Mouse (Mus musculus) heart, adult 2 months (tissue): ENCODE data around the gene Pdzd8. TPM values are rescaled to one million over a fixed set of nuclear protein-coding genes. Genes with fewer than 3 reads are reported as not detected.

Source experiments
- DNase-seq, 2 experiments: peaks; one replicate each; pipeline ENCODE4 v3.0.0; 2021
- H3K27ac ChIP-seq: fragments of 200-600 bp; 2 replicates; pipeline ENCODE4 v1.8.1; 2022
- H3K27me3 ChIP-seq: fragments of 200-500 bp; 2 replicates; pipeline ENCODE4 v1.6.1; 2012; ENCODE audit warnings: mild to moderate bottlenecking, low read length, inconsistent platforms, mixed read lengths; ENCODE audit not compliant: control insufficient read depth, insufficient read depth
- H3K36me3 ChIP-seq: fragments of 200-500 bp; 2 replicates; pipeline ENCODE4 v1.6.1; 2012; ENCODE audit warnings: low read length, inconsistent platforms; ENCODE audit not compliant: control insufficient read depth, insufficient read depth
- H3K4me1 ChIP-seq: fragments of 200-500 bp; 2 replicates; pipeline ENCODE4 v1.6.1; 2011; ENCODE audit warnings: low read length; ENCODE audit not compliant: control insufficient read depth, insufficient read depth
- H3K4me3 ChIP-seq: fragments of 200-600 bp; 2 replicates; pipeline ENCODE4 v1.8.1; 2022
- H3K79me2 ChIP-seq: fragments of 200-500 bp; replicated peaks from 2 replicates; pipeline ENCODE4 v1.6.1; 2012; ENCODE audit warnings: mild to moderate bottlenecking, inconsistent platforms, low read length, moderate library complexity, mixed read lengths; ENCODE audit not compliant: control insufficient read depth, insufficient read depth
- H3K9ac ChIP-seq: fragments of 200-500 bp; 2 replicates; pipeline ENCODE4 v1.6.1; 2012; ENCODE audit warnings: low read depth, mild to moderate bottlenecking, control low read depth, inconsistent platforms, low read length, mixed read lengths
- CTCF ChIP-seq: fragments of 200-600 bp; IDR thresholded peaks from 2 replicates; pipeline ENCODE4 v1.8.1; 2022; ENCODE audit warnings: antibody characterized with exemption, mild to moderate bottlenecking, moderate library complexity
- EP300 ChIP-seq: fragments of 200-500 bp; IDR thresholded peaks from 2 replicates; pipeline ENCODE4 v1.6.1; 2011; ENCODE audit warnings: low read depth, low read length, control low read depth; ENCODE audit not compliant: insufficient read depth
- POLR2A ChIP-seq: fragments of 200-500 bp; IDR thresholded peaks from 2 replicates; pipeline ENCODE4 v1.6.1; 2011; ENCODE audit warnings: mild to moderate bottlenecking, low read depth, low read length, control low read depth; ENCODE audit not compliant: insufficient read depth
- WGBS: fragments of 180-500 bp; shearing (Covaris S2); methylation state at CpG from one replicate; pipeline ENCODE4 v1.1.7; 2018; 5-methylcytosine and 5-hydroxymethylcytosine counted together
- intact Hi-C: fragments of 180-260 bp; cut with DNase I; formaldehyde crosslinking; loops from one replicate; pipeline ENCODE4 v1.15.1; 2025
- polyA plus RNA-seq: library from polyadenylated mRNA; depleted of rRNA; stranded (reverse); fragments of >200 nt; gene quantifications from 2 replicates; pipeline ENCODE4 v1.2.3, GENCODE M21; 2012
- total RNA-seq, 2 experiments: library from RNA; stranded (reverse); gene quantifications; 2 replicates each; pipeline ENCODE4 v1.2.3; 2021

Gene Pdzd8
- total and polyA plus RNA-seq, 3 experiments: 3.6 to 26.3 (median 23.1) TPM

GRCm38 (mm10) chr19:59350273-59350903 is 4.8 kb upstream of the Pdzd8 start:
- TF ChIP-seq EP300 (no peak), CTCF (no peak), POLR2A (no peak)
- Histone ChIP-seq H3K36me3 (no peaks in the 10 kb centered on the region), H3K27ac (no peak overlapping the region), H3K79me2 (no peaks in the 10 kb centered on the region), H3K9ac (no peak overlapping the region), H3K4me1 (no peaks in the 10 kb centered on the region), H3K4me3 (no peak overlapping the region), H3K27me3 (no peaks in the 10 kb centered on the region)
- DNase-seq: no peak
- intact Hi-C loops: no loop called here
- 81% methylated on average over 7 of the region's 7 CpGs for WGBS

GRCm38 (mm10) chr19:59349329-59349960 is 3.9 kb upstream of the Pdzd8 start:
- Histone ChIP-seq H3K4me1 (no peaks in the 10 kb centered on the region), H3K9ac (no peak overlapping the region), H3K4me3 (no peak overlapping the region), H3K27me3 (no peaks in the 10 kb centered on the region), H3K36me3 (no peaks in the 10 kb centered on the region), H3K79me2 (peaks cover 3% of the 10 kb centered on the region), H3K27ac (no peak overlapping the region)
- no peak for DNase-seq
- 91% methylated on average over 6 of the region's 6 CpGs for WGBS
- intact Hi-C loops: loop anchor here (10.0 kb wide), 1 partner anchor 405 kb away; the partner anchor contains the start of genes Eno4 and Hspa12a
- no peak for TF ChIP-seq EP300
- TF ChIP-seq CTCF: no peak
- no peak for TF ChIP-seq POLR2A

GRCm38 (mm10) chr19:59346325-59346724 is 745 bp upstream of the Pdzd8 start:
- peaks cover 5% of the 10 kb centered on the region for H3K79me2 ChIP-seq

GRCm38 (mm10) chr19:59345081-59345657 is 411 bp downstream of the Pdzd8 start:
- Histone ChIP-seq H3K27me3 (no peaks in the 10 kb centered on the region), H3K27ac (peak overlapping the region; percentile 92), H3K36me3 (peaks cover 10% of the 10 kb centered on the region), H3K4me1 (peaks cover 3% of the 10 kb centered on the region), H3K9ac (peak overlapping the region; percentile 94), H3K79me2 (peaks cover 5% of the 10 kb centered on the region), H3K4me3 (peak overlapping the region; percentile 92)
- TF ChIP-seq EP300 (no peak), CTCF (peak; percentile 41), POLR2A (no peak)
- WGBS: under 1% methylated on average over 68 of the region's 70 CpGs
- intact Hi-C loops: loop anchor here (10.0 kb wide), 1 partner anchor 400 kb away; the partner anchor contains the start of genes Eno4 and Hspa12a
- peak; percentile 74 to 76 for DNase-seq

More at GRCm38 (mm10) chr19:59346325-59346724, 745 bp upstream of the Pdzd8 start:
- no peak for DNase-seq
- no peaks in the 10 kb centered on the region for H3K27me3 ChIP-seq
- no peak for TF ChIP-seq POLR2A
- TF ChIP-seq CTCF: no peak
- TF ChIP-seq EP300: no peak
- intact Hi-C loops: loop anchor here (2.0 to 10.0 kb wide), 2 partner anchors 402 to 880 kb away; partner anchors contain the start of genes Eno4, Fam204a and Hspa12a
- 5% methylated on average over 11 of the region's 11 CpGs for WGBS
- H3K36me3 ChIP-seq: peaks cover 7% of the 10 kb centered on the region
- peak overlapping the region; percentile 75 for H3K9ac ChIP-seq
- peaks cover 3% of the 10 kb centered on the region for H3K4me1 ChIP-seq
- H3K27ac ChIP-seq: peak overlapping the region; percentile 92
- peak overlapping the region; percentile 92 for H3K4me3 ChIP-seq

- Histone ChIP-seq H3K27ac (peak overlapping the region; percentile 92; the same call in 1 of the 2 replicates), H3K4me1 (peaks cover 3% of the 10 kb centered on the region), H3K36me3 (peaks cover 10% of the 10 kb centered on the region), H3K4me3 (peak overlapping the region; percentile 92), H3K9ac (peak overlapping the region; percentile 94), H3K27me3 (no peaks in the 10 kb centered on the region), H3K79me2 (peaks cover 5% of the 10 kb centered on the region)
- WGBS: 1% methylated on average over 14 of the region's 14 CpGs
- TF ChIP-seq CTCF (no peak), EP300 (no peak), POLR2A (no peak)
- intact Hi-C loops: loop anchor here (10.0 kb wide), 1 partner anchor 400 kb away; the partner anchor contains the start of genes Eno4 and Hspa12a
- DNase-seq: peak; percentile 40 to 49
These were observed 1.3 kb downstream of the Pdzd8 start for GRCm38 (mm10) chr19:59344304-59344711.
